Mouse (Mus musculus): ENCODE measurements around the gene BC052040.

BC052040 gene

GRCm38 (mm10) chr2:115581241-115581988 is at the start of gene BC052040:
TSS of gene BC052040 (plus strand) at chr2:115581716.
- DNase-seq (ENCODE audit: low read depth, low spot score) = peak; percentile 92

- DNase-seq (ENCODE audit: low read depth, low spot score) = no peak
Observed at GRCm38 (mm10) chr2:115538009-115538690, 43.4 kb upstream of the BC052040 start.

GRCm38 (mm10) chr2:115538691-115539283 is 42.7 kb upstream of the BC052040 start:
- no peak for DNase-seq (ENCODE audit: low read depth, low spot score)

GRCm38 (mm10) chr2:115539731-115540130 is 41.8 kb upstream of the BC052040 start:
- no peak for DNase-seq (ENCODE audit: low read depth, low spot score)

- DNase-seq (ENCODE audit: low read depth, low spot score) = no peak
Observed at GRCm38 (mm10) chr2:115542401-115543123, 39.0 kb upstream of the BC052040 start.

GRCm38 (mm10) chr2:115543212-115543611 is 38.3 kb upstream of the BC052040 start:
- DNase-seq (ENCODE audit: low read depth, low spot score) = no peak

GRCm38 (mm10) chr2:115551901-115552300 is 29.6 kb upstream of the BC052040 start:
- no peak for DNase-seq (ENCODE audit: low read depth, low spot score)

- DNase-seq (ENCODE audit: low read depth, low spot score) = no peak
Observed at GRCm38 (mm10) chr2:115562155-115562827, 19.2 kb upstream of the BC052040 start.

- DNase-seq (ENCODE audit: low read depth, low spot score) = no peak
Observed at GRCm38 (mm10) chr2:115563436-115564093, 18.0 kb upstream of the BC052040 start.

- no peak for DNase-seq (ENCODE audit: low read depth, low spot score)
Observed at GRCm38 (mm10) chr2:115571996-115572395, 9.5 kb upstream of the BC052040 start.

GRCm38 (mm10) chr2:115574802-115575201 is 6.7 kb upstream of the BC052040 start:
- no peak for DNase-seq (ENCODE audit: low read depth, low spot score)

GRCm38 (mm10) chr2:115579171-115579900 is 2.2 kb upstream of the BC052040 start:
- DNase-seq (ENCODE audit: low read depth, low spot score) = no peak

GRCm38 (mm10) chr2:115579976-115580375 is 1.5 kb upstream of the BC052040 start:
- no peak for DNase-seq (ENCODE audit: low read depth, low spot score)

- no peak for DNase-seq (ENCODE audit: low read depth, low spot score)
Observed at GRCm38 (mm10) chr2:115581989-115582608, 583 bp downstream of the BC052040 start.

- DNase-seq (ENCODE audit: low read depth, low spot score) = no peak
Observed at GRCm38 (mm10) chr2:115583776-115584175, 2.3 kb downstream of the BC052040 start.

- DNase-seq (ENCODE audit: low read depth, low spot score) = no peak
Observed at GRCm38 (mm10) chr2:115590602-115591001, 9.1 kb downstream of the BC052040 start.

- DNase-seq (ENCODE audit: low read depth, low spot score) = no peak
Observed at GRCm38 (mm10) chr2:115592651-115593119, 11.2 kb downstream of the BC052040 start.

- no peak for DNase-seq (ENCODE audit: low read depth, low spot score)
Observed at GRCm38 (mm10) chr2:115597017-115597416, 15.5 kb downstream of the BC052040 start.

- DNase-seq (ENCODE audit: low read depth, low spot score) = no peak
Observed at GRCm38 (mm10) chr2:115598266-115598665, 16.8 kb downstream of the BC052040 start.

GRCm38 (mm10) chr2:115600724-115601123 is 19.2 kb downstream of the BC052040 start:
- no peak for DNase-seq (ENCODE audit: low read depth, low spot score)

Data from CD4-positive helper T cell, adult 2 months (primary cell).